15 mouse cellular contexts compared by ENCODE assay signal in the genomic region with DNA sequence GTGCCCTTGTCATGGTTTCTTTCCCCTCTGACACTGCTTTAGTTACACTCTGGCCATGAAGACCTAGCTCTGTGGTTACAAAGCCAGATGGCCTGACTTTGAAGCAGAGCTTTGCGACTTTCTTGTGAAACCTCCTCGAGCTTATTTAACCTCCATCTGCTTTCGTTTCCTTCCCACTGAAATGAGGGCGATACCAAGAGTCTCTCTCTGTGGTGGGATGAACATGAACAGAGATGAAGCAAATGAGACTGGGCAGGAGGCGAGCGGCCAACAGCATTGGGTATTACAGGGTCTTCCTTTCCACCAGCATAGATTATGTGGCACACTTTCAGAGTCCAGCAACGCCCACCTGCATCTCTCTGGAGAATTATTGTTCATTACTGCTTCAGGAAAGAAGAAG. TPM values are rescaled to one million over a fixed set of nuclear protein-coding genes. Genes with fewer than 3 reads are reported as not detected.
DNase-seq lines count a peak whose midpoint lies in the region; ATAC-seq and TF ChIP-seq lines count a peak whose summit lies in the region.
"Had no signal": no experiment of that assay in that cellular context is flagged by ENCODE, and none has a peak within 500 bp of the region (broad histone marks: within the 10 kb centered on the region; RNA-seq: fewer than 3 reads in every experiment).

No protein-coding gene starts in this region.

- TF ChIP-seq CTCF in midbrain, postnatal 0 days (IDR thresholded peaks at IDR 0.05): no peak

- DNase-seq in heart, postnatal 14 days: no peak
- peak; percentile 35 for DNase-seq in midbrain, postnatal 0 days (ENCODE audit: low spot score)
- DNase-seq in splenic B cell, adult 2 months (ENCODE audit: low read depth, low spot score): peak; percentile 32
- DNase-seq in adrenal gland, postnatal 25 days: no peak
- DNase-seq: adrenal gland, postnatal 14 days; cerebellum, adult 2 months; heart, postnatal 36 days; kidney, adult 18-20 months; lung, adult 2 months; spleen, adult 18-20 months had no signal

- no peak overlapping the region for H3K4me3 ChIP-seq in heart, embryonic 16.5 days (ENCODE audit: low read length)
- H3K4me3 ChIP-seq in midbrain, postnatal 0 days (ENCODE audit: low read depth, low read length): no peak overlapping the region
- H3K4me3 ChIP-seq in midbrain, embryonic 16.5 days (ENCODE audit: low read depth, low read length): no peak overlapping the region
- H3K4me3 ChIP-seq: limb, embryonic 10.5 days; myocyte had no signal

- no peaks in the 10 kb centered on the region for H3K36me3 ChIP-seq in heart, embryonic 16.5 days (ENCODE audit: control insufficient read depth, insufficient read depth)
- no peaks in the 10 kb centered on the region for H3K36me3 ChIP-seq in midbrain, postnatal 0 days (ENCODE audit: insufficient read depth, low read length)
- no peaks in the 10 kb centered on the region for H3K36me3 ChIP-seq in midbrain, embryonic 16.5 days (ENCODE audit: control insufficient read depth, insufficient read depth, low read length)
- H3K36me3 ChIP-seq in splenic B cell, adult 2 months (ENCODE audit: control insufficient read depth, insufficient read depth, low read length, poor library complexity, severe bottlenecking): no peaks in the 10 kb centered on the region
- H3K36me3 ChIP-seq: limb, embryonic 10.5 days had no signal

- no peak for ATAC-seq in heart, embryonic 16.5 days (replicated peaks; ENCODE audit: extremely low read depth, insufficient read depth, low FRiP score)
- ATAC-seq in midbrain, postnatal 0 days (ENCODE audit: low FRiP score): no peak
- ATAC-seq in midbrain, embryonic 16.5 days: no peak
- ATAC-seq in common myeloid progenitor, adult 5-6 weeks (replicated peaks; ENCODE audit: low read depth, poor library complexity, severe bottlenecking): peak; percentile 86

- H3K9me3 ChIP-seq in heart, embryonic 16.5 days (replicated peaks; ENCODE audit: control insufficient read depth, low read length): no peaks in the 10 kb centered on the region
- no peaks in the 10 kb centered on the region for H3K9me3 ChIP-seq in midbrain, postnatal 0 days (ENCODE audit: low read length)
- no peaks in the 10 kb centered on the region for H3K9me3 ChIP-seq in midbrain, embryonic 16.5 days (replicated peaks; ENCODE audit: control insufficient read depth, low read length, poor library complexity, severe bottlenecking)
- H3K9me3 ChIP-seq: limb, embryonic 10.5 days had no signal

- H3K4me1 ChIP-seq in heart, embryonic 16.5 days (ENCODE audit: control insufficient read depth, insufficient read depth, low read length): peaks cover 14% of the 10 kb centered on the region
- H3K4me1 ChIP-seq in midbrain, postnatal 0 days (ENCODE audit: insufficient read depth, low read length): no peaks in the 10 kb centered on the region
- no peaks in the 10 kb centered on the region for H3K4me1 ChIP-seq in midbrain, embryonic 16.5 days (ENCODE audit: control insufficient read depth, insufficient read depth, low read length)

- WGBS in heart, embryonic 16.5 days: 77% methylated on average over 7 of the region's 7 CpGs
- WGBS in midbrain, postnatal 0 days: 82% methylated on average over 7 of the region's 7 CpGs
- 78% methylated on average over 7 of the region's 7 CpGs for WGBS in midbrain, embryonic 16.5 days

- no peaks in the 10 kb centered on the region for H3K27me3 ChIP-seq in heart, embryonic 16.5 days (ENCODE audit: control insufficient read depth, insufficient read depth, low read length)
- no peaks in the 10 kb centered on the region for H3K27me3 ChIP-seq in midbrain, postnatal 0 days (ENCODE audit: insufficient read depth, low read length)
- no peaks in the 10 kb centered on the region for H3K27me3 ChIP-seq in midbrain, embryonic 16.5 days (ENCODE audit: control insufficient read depth, insufficient read depth, low read depth, low read length)
- no peaks in the 10 kb centered on the region for H3K27me3 ChIP-seq in splenic B cell, adult 2 months (ENCODE audit: control insufficient read depth, insufficient read depth, low read length, poor library complexity, severe bottlenecking)

- H3K9ac ChIP-seq in heart, embryonic 16.5 days (ENCODE audit: low read length): no peak overlapping the region
- no peak overlapping the region for H3K9ac ChIP-seq in midbrain, postnatal 0 days (replicated peaks; ENCODE audit: low read length, poor library complexity, severe bottlenecking)
- no peak overlapping the region for H3K9ac ChIP-seq in midbrain, embryonic 16.5 days (ENCODE audit: low read depth, low read length)

- peak overlapping the region; percentile 18; the same call in 1 of the 2 replicates for H3K27ac ChIP-seq in heart, embryonic 16.5 days (ENCODE audit: low read length)
- H3K27ac ChIP-seq in midbrain, postnatal 0 days (ENCODE audit: low read depth, low read length): no peak overlapping the region
- H3K27ac ChIP-seq in midbrain, embryonic 16.5 days (ENCODE audit: low read length): no peak overlapping the region
- H3K27ac ChIP-seq: limb, embryonic 10.5 days had no signal

- H3K4me2 ChIP-seq in heart, embryonic 16.5 days (ENCODE audit: low read depth, low read length): no peak overlapping the region
- no peak overlapping the region for H3K4me2 ChIP-seq in midbrain, postnatal 0 days (ENCODE audit: low read depth, low read length, poor library complexity, severe bottlenecking)
- no peak overlapping the region for H3K4me2 ChIP-seq in midbrain, embryonic 16.5 days (ENCODE audit: low read length)

- intact Hi-C loops in heart, postnatal 14 days (cut with DNase I): no loop called here

RNA-seq across cellular contexts. Expression of a gene that starts 15.8 kb away (rescaled TPM):
- 3.7 and 5.2 TPM in 2 replicates for polyA plus RNA-seq in heart, embryonic 16.5 days (2015; fragmentation: Nextera tagmentation; extraction: Ambion mirVana)
- 10 to 100 TPM; 18.8 to 20.5 TPM for total RNA-seq in heart, postnatal 14 days (2021)
- total RNA-seq in midbrain, postnatal 0 days (2014; rRNA removed): 46.7 and 59.3 TPM in 2 replicates
- polyA plus RNA-seq in midbrain, postnatal 0 days (2015; fragmentation: Nextera tagmentation; extraction: Ambion mirVana): 10.7 and 12.9 TPM in 2 replicates
- 7.6 TPM in 2 replicates for polyA plus RNA-seq in midbrain, embryonic 16.5 days (2015; fragmentation: Nextera tagmentation; extraction: Ambion mirVana)
- total RNA-seq in common myeloid progenitor, adult 5-6 weeks (2017): 44.4 and 47.9 TPM in 2 replicates
- total RNA-seq in adrenal gland, postnatal 25 days (2021): 91.5 and 103 TPM in 2 replicates

Comparison
In these comparisons a context has a peak if more than half of its experiments do, and no peak if none do; other contexts are left out.
1. DNase-seq: peak in midbrain, postnatal 0 days (single experiment) and splenic B cell, adult 2 months (single experiment); none in heart, postnatal 14 days (0 of 2) and adrenal gland, postnatal 25 days (single experiment).